Mouse (Mus musculus) heart, postnatal 0 days (tissue): Measurements from ENCODE around the gene Rmnd5b. TPM values are rescaled to one million over a fixed set of nuclear protein-coding genes. Genes with fewer than 3 reads are reported as not detected.
A peak's percentile ranks its signal among the peaks of the same experiment; 100 is the strongest.

Source experiments
- ATAC-seq: fragments of 200-750 bp; cut with Nextera tagmentation; 2 replicates; pipeline ENCODE4 v1.8.0; 2017; ENCODE audit warnings: low read depth, moderate number of reproducible peaks, moderate library complexity; ENCODE audit not compliant: insufficient read depth
- DNase-seq: peaks from one replicate; pipeline ENCODE4 v3.0.0-alpha.2; 2016; ENCODE audit warnings: low spot score
- H3K27ac ChIP-seq: fragments of 300-500 bp; sonication (generic); 2 replicates; pipeline ENCODE4 v1.5.1; 2014; ENCODE audit warnings: low read depth, mild to moderate bottlenecking
- H3K27me3 ChIP-seq: fragments of 300-500 bp; sonication (generic); 2 replicates; pipeline ENCODE4 v1.6.1; 2014; ENCODE audit warnings: low read length, mixed read lengths; ENCODE audit not compliant: control insufficient read depth, insufficient read depth
- H3K36me3 ChIP-seq: fragments of 300-500 bp; sonication (generic); replicated peaks from 2 replicates; pipeline ENCODE4 v1.6.1; 2014; ENCODE audit warnings: low read length, mixed read lengths; ENCODE audit not compliant: control insufficient read depth, insufficient read depth
- H3K4me1 ChIP-seq: fragments of 300-500 bp; sonication (generic); 2 replicates; pipeline ENCODE4 v1.6.1; 2014; ENCODE audit warnings: antibody characterized with exemption; ENCODE audit not compliant: control insufficient read depth, insufficient read depth
- H3K4me2 ChIP-seq: fragments of 300-500 bp; sonication (generic); 2 replicates; pipeline ENCODE4 v1.6.1; 2014; ENCODE audit warnings: low read depth, mild to moderate bottlenecking, low read length, moderate library complexity
- H3K4me3 ChIP-seq: fragments of 300-500 bp; sonication (generic); 2 replicates; pipeline ENCODE4 v1.5.1; 2014; ENCODE audit warnings: low read depth, low read length
- H3K9ac ChIP-seq: fragments of 300-500 bp; sonication (generic); replicated peaks from 2 replicates; pipeline ENCODE4 v1.6.1; 2014; ENCODE audit warnings: low read depth, low read length, mixed read lengths
- H3K9me3 ChIP-seq: fragments of 300-500 bp; sonication (generic); replicated peaks from 2 replicates; pipeline ENCODE4 v1.6.1; 2016; ENCODE audit warnings: low read length; ENCODE audit not compliant: control insufficient read depth
- CTCF ChIP-seq: IDR thresholded peaks from 2 replicates; pipeline ENCODE4 v1.5.1; 2016; ENCODE audit warnings: antibody characterized with exemption, control low read depth, low read depth
- EP300 ChIP-seq: IDR thresholded peaks from 2 replicates; pipeline ENCODE4 v1.6.1; 2016; ENCODE audit warnings: antibody characterized with exemption, low read depth
- WGBS: fragments of 180-500 bp; shearing (Covaris S2); extraction: QIAGEN DNeasy Blood & Tissue Kit; methylation state at CpG from one replicate; pipeline ENCODE4 v1.1.7; 2014; 5-methylcytosine and 5-hydroxymethylcytosine counted together
- polyA plus RNA-seq: library from polyadenylated mRNA; unstranded; fragments of >200 nt; fragmentation: Nextera tagmentation; extraction: Ambion mirVana; gene quantifications from 2 replicates; pipeline ENCODE4 v1.2.1, GENCODE M21; 2015
- total RNA-seq: library from RNA; depleted of rRNA; stranded (reverse); fragments of >200 nt; gene quantifications from 2 replicates; pipeline ENCODE4 v1.2.3, GENCODE M21; 2014; ENCODE audit warnings: low replicate concordance

Gene Rmnd5b
- total and polyA plus RNA-seq, 2 experiments from 2014 or later: 30.0 to 54.3 TPM

GRCm38 (mm10) chr11:51606447-51607095 lies 29.1 kb downstream of the Rmnd5b start, which contains the start of gene Hnrnpab:
TSS of gene Hnrnpab (minus strand) at chr11:51606847.
- under 1% methylated on average over 76 of the region's 91 CpGs for WGBS
- peaks cover 35% of the 10 kb centered on the region for H3K36me3 ChIP-seq
- no peaks in the 10 kb centered on the region for H3K9me3 ChIP-seq
- ATAC-seq: peak; percentile 92
- H3K4me2 ChIP-seq: peak within 1 kb of the TSS; percentile 80
- peaks cover 12% of the 10 kb centered on the region; the same call in 1 of the 2 replicates for H3K4me1 ChIP-seq
- peak; percentile 83 for TF ChIP-seq EP300
- no peak for TF ChIP-seq CTCF
- DNase-seq: peak; percentile 97
- no peaks in the 10 kb centered on the region for H3K27me3 ChIP-seq
- peak within 1 kb of the TSS; percentile 99 for H3K27ac ChIP-seq
- peak within 1 kb of the TSS; percentile 97 for H3K4me3 ChIP-seq
- H3K9ac ChIP-seq: peak within 1 kb of the TSS; percentile 98

- TF ChIP-seq CTCF (no peak), EP300 (no peak)
- ATAC-seq (peak; percentile 77), DNase-seq (peak; percentile 93)
- peak overlapping the region; percentile 97 for H3K4me3 ChIP-seq
- peak overlapping the region; percentile 98 for H3K9ac ChIP-seq
- peaks cover 42% of the 10 kb centered on the region for H3K36me3 ChIP-seq
- no peaks in the 10 kb centered on the region for H3K9me3 ChIP-seq
- peaks cover 12% of the 10 kb centered on the region; the same call in 1 of the 2 replicates for H3K4me1 ChIP-seq
- peak overlapping the region; percentile 99 for H3K27ac ChIP-seq
- peak overlapping the region; percentile 80 for H3K4me2 ChIP-seq
- no peaks in the 10 kb centered on the region for H3K27me3 ChIP-seq
- under 1% methylated on average over 74 of the region's 81 CpGs for WGBS
These were observed 29.9 kb downstream of the Rmnd5b start for GRCm38 (mm10) chr11:51605602-51606446.

GRCm38 (mm10) chr11:51602253-51602652 lies 33.4 kb downstream of the Rmnd5b start:
- peaks cover 78% of the 10 kb centered on the region for H3K36me3 ChIP-seq
- 0 out of 2 replicates have a peak overlapping the region, but pooled peaks have one; percentile 11 for H3K9ac ChIP-seq
- DNase-seq (no peak), ATAC-seq (no peak)
- H3K27ac ChIP-seq: no peak overlapping the region
- no peak overlapping the region for H3K4me3 ChIP-seq
- TF ChIP-seq EP300: no peak
- no peak for TF ChIP-seq CTCF
- H3K27me3 ChIP-seq: no peaks in the 10 kb centered on the region
- no peak overlapping the region for H3K4me2 ChIP-seq
- H3K9me3 ChIP-seq: no peaks in the 10 kb centered on the region
- WGBS: 83% methylated on average over 3 of the region's 3 CpGs
- peaks cover 8% of the 10 kb centered on the region; the same call in 1 of the 2 replicates for H3K4me1 ChIP-seq

- WGBS: 72% methylated on average over 2 of the region's 2 CpGs
- Histone ChIP-seq H3K4me3 (no peak overlapping the region), H3K27ac (no peak overlapping the region), H3K4me2 (no peak overlapping the region), H3K27me3 (no peaks in the 10 kb centered on the region), H3K36me3 (peaks cover 98% of the 10 kb centered on the region), H3K9ac (no peak overlapping the region), H3K9me3 (no peaks in the 10 kb centered on the region), H3K4me1 (no peaks in the 10 kb centered on the region)
- DNase-seq: no peak
- ATAC-seq: no peak
- TF ChIP-seq CTCF (no peak), EP300 (no peak)
These were observed 38.1 kb downstream of the Rmnd5b start for GRCm38 (mm10) chr11:51597553-51597952.

GRCm38 (mm10) chr11:51595459-51596083 lies 40.1 kb downstream of the Rmnd5b start:
- TF ChIP-seq CTCF: no peak
- TF ChIP-seq EP300: no peak
- no peak overlapping the region for H3K27ac ChIP-seq
- ATAC-seq (no peak), DNase-seq (no peak)
- no peaks in the 10 kb centered on the region for H3K4me1 ChIP-seq
- 88% methylated on average over 1 of the region's 1 CpGs for WGBS
- no peak overlapping the region for H3K4me2 ChIP-seq
- H3K27me3 ChIP-seq: no peaks in the 10 kb centered on the region
- no peak overlapping the region for H3K4me3 ChIP-seq
- peaks cover 98% of the 10 kb centered on the region for H3K36me3 ChIP-seq
- H3K9me3 ChIP-seq: no peaks in the 10 kb centered on the region
- H3K9ac ChIP-seq: no peak overlapping the region
